Mouse (Mus musculus) pancreas, adult 10 weeks (tissue): ENCODE results near the gene 2410004P03Rik. TPM values are rescaled to one million over a fixed set of nuclear protein-coding genes. Genes with fewer than 3 reads are reported as not detected.

Source experiments
- polyA plus RNA-seq: library from polyadenylated mRNA; stranded (reverse); fragments of 350-450 nt; fragmentation: Illumina TruSeq; extraction: RNeasy Lipid Tissue Mini Kit (QIAGEN cat#74804); gene quantifications from one replicate; pipeline ENCODE4 v1.2.3, GENCODE M21; 2015; ENCODE audit warnings: low read depth, low replicate concordance; ENCODE audit not compliant: insufficient read depth

The 2410004P03Rik gene
- not detected for polyA plus RNA-seq

GRCm38 (mm10) chr12:17011100-17011870 is at the start of gene 2410004P03Rik:
Gene 2410004P03Rik (minus strand): TSS chr12:17011727.

GRCm38 (mm10) chr12:16999739-17000497 is 11.6 kb downstream of the 2410004P03Rik start, which contains the start of gene Pqlc3:
Gene Pqlc3 (minus strand): TSS chr12:17000408.

Other genes with a start within 250 kb of the 2410004P03Rik start
- gene Greb1, start 210.8 kb downstream of the 2410004P03Rik start, polyA plus RNA-seq = not detected
- 5.3 TPM for gene E2f6, start 200.8 kb downstream of the 2410004P03Rik start, polyA plus RNA-seq
- 9.1 TPM for gene Rock2, start 116.8 kb downstream of the 2410004P03Rik start, polyA plus RNA-seq
- 2.2 TPM for gene Pqlc3, start 11.3 kb downstream of the 2410004P03Rik start, polyA plus RNA-seq
- gene Kcnf1, start 165.2 kb upstream of the 2410004P03Rik start, polyA plus RNA-seq = 0.17 TPM